Mouse (Mus musculus) erythroblast, embryonic 14.5 days (primary cell): Measurements from ENCODE around the gene Phf14. TPM values are rescaled to one million over a fixed set of nuclear protein-coding genes. Genes with fewer than 3 reads are reported as not detected.

Experiments
- H3K27me3 ChIP-seq: 2 replicates; pipeline ENCODE4 v1.6.1; 2012; ENCODE audit warnings: inconsistent platforms; ENCODE audit not compliant: control insufficient read depth
- H3K36me3 ChIP-seq: 2 replicates; pipeline ENCODE4 v1.6.1; 2012; ENCODE audit warnings: mild to moderate bottlenecking, inconsistent platforms; ENCODE audit not compliant: control insufficient read depth
- H3K4me1 ChIP-seq: 2 replicates; pipeline ENCODE4 v1.6.1; 2012; ENCODE audit warnings: inconsistent platforms; ENCODE audit not compliant: control insufficient read depth
- H3K4me3 ChIP-seq: replicated peaks from 2 replicates; pipeline ENCODE3; 2012; ENCODE audit warnings: moderate library complexity, mild to moderate bottlenecking, inconsistent platforms
- H3K9me3 ChIP-seq: 2 replicates; pipeline ENCODE4 v1.6.1; 2012; ENCODE audit warnings: low read length, inconsistent platforms, mixed read lengths; ENCODE audit not compliant: control insufficient read depth
- GATA1 ChIP-seq: IDR thresholded peaks from 2 replicates; pipeline ENCODE4 v1.6.1; 2012; ENCODE audit warnings: low read length, inconsistent platforms, mixed read lengths
- TAL1 ChIP-seq: IDR thresholded peaks from 3 replicates; pipeline ENCODE4 v1.6.1; 2012; ENCODE audit warnings: low read length, inconsistent platforms, mixed read lengths
- polyA plus RNA-seq: library from polyadenylated mRNA; stranded (reverse); fragments of >175 nt; gene quantifications from 2 replicates; pipeline ENCODE4 v1.2.3, GENCODE M21; 2012

The Phf14 gene
- polyA plus RNA-seq, 1 experiment, result 0.42 TPM

DNA sequence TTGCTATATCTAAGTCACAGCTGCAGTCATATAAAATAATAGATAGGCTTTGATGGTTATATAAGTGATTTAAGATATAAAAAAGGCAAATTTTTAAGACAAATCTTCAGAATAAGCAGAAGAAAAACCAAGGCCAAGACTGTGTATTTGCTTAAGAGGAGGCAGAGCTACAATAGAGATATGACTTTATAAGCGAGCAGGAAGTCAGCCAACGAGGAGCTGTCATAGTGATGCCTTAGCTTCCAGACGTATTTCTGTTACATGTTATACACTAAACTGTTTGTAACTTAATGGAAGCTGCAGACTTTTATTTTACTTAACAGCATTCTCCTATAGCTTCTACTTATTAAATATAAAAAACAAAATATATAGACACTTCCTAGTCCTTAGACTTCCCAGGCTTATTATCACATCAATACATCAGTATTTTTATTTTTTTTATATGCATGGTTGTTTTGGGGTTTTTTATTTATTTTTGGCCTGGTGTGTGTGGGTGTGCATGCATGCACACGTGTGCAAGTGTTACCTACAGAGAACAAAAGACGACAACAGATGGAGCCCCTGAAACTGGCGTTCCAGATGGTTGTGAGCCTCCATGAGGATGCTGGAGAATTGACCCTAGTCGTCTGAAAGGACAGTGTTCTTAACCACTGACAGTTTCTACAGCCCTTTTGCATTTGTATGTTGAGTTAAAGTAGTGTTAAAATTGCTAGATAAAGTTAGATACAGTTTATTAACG, 170.4 kb downstream of the Phf14 start:
- H3K9me3 ChIP-seq, result no peaks in the 10 kb centered on the region
- TF ChIP-seq GATA1 (no peak), TAL1 (no peak)
- no peaks in the 10 kb centered on the region for H3K27me3 ChIP-seq
- H3K36me3 ChIP-seq, result peaks cover 3% of the 10 kb centered on the region
- no peak overlapping the region for H3K4me3 ChIP-seq
- no peaks in the 10 kb centered on the region for H3K4me1 ChIP-seq

DNA sequence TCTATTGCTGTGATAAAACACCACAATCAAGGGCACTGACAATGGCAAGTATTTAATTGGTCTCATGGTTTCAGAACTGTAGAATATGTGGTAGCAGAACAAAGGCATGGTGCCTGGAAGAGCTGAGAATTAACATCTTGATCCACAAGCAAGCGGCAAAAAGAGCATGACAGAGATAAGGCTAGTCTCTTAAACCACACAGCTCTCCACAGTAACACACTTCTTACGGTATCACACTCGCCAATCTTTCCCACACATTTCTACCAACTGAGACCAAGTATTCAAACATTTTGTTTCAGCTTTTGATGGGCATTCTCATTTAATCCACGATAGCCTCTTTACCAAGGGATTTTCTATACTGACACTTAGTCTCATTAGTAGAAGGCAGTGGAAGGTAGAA, 171.7 kb downstream of the Phf14 start:
- no peak for TF ChIP-seq GATA1
- TF ChIP-seq TAL1, result no peak
- Histone ChIP-seq H3K36me3 (peaks cover 3% of the 10 kb centered on the region), H3K27me3 (no peaks in the 10 kb centered on the region), H3K9me3 (no peaks in the 10 kb centered on the region), H3K4me1 (no peaks in the 10 kb centered on the region), H3K4me3 (no peak overlapping the region)

DNA sequence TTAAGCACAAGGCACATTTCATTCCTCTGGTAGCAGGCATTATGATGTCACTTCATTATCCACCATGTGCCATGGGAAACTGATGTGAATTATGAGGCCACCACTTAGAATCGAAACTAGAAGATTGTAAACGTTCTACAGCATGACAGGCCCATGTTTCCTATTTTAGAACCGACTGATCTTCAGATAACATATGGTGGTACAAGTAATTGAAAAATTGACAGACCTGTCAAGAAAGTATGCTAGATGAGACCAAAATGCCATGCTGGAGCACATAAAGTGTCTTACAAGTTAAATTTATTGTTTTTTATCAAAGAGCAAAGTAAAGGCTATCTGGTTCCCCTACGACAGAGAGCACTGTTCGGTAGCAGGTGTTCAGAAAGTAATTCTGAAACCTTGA, 172.8 kb downstream of the Phf14 start:
- Histone ChIP-seq H3K27me3 (no peaks in the 10 kb centered on the region), H3K4me1 (no peaks in the 10 kb centered on the region), H3K36me3 (peaks cover 3% of the 10 kb centered on the region), H3K9me3 (no peaks in the 10 kb centered on the region), H3K4me3 (no peak overlapping the region)
- no peak for TF ChIP-seq TAL1
- TF ChIP-seq GATA1, result no peak

DNA sequence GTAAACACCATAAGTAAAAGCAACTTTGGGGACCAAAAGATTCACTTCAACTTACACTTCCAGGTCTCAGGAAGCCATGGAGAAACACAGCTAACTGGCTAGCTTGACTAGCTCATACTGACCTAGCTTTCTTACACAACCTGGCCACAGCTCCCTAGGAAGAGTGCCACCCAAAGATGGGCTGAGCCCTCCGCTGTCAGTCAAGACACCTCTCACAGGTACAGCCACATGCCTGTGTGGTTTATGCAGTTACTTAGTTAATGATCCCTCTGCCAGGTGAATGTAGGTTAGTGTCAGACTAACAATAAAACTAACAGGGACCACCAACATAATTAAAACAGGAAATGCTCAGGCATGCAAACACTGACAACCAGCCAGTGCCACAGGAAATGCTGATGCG, 174.1 kb downstream of the Phf14 start:
- no peak for TF ChIP-seq GATA1
- TF ChIP-seq TAL1, result no peak

DNA sequence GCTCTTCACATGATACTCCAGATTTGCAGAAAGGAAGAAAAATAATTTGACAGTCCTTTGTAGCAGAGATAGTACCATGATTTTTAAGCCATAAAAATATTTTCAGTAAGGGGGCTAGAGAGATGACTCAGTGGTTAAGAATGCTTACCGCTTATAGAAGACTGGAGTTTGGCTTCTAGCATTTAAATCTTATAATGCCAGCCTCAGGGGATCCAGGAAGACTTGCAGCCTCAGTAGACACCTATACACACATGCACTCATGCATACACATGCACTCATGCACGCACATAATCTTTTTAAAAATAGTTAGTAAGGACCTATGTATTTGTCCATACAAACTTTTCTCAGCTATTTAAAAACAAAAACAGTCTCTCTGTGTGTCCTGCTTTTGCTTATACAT, 174.5 kb downstream of the Phf14 start:
- TF ChIP-seq TAL1, result no peak
- TF ChIP-seq GATA1, result no peak
- H3K4me3 ChIP-seq, result no peak overlapping the region
- no peaks in the 10 kb centered on the region for H3K27me3 ChIP-seq
- H3K4me1 ChIP-seq, result no peaks in the 10 kb centered on the region
- H3K36me3 ChIP-seq, result peaks cover 3% of the 10 kb centered on the region
- H3K9me3 ChIP-seq, result no peaks in the 10 kb centered on the region

More for the DNA sequence above, 174.1 kb downstream of the Phf14 start:
- no peaks in the 10 kb centered on the region for H3K27me3 ChIP-seq
- peaks cover 3% of the 10 kb centered on the region for H3K36me3 ChIP-seq
- H3K4me3 ChIP-seq, result no peak overlapping the region
- no peaks in the 10 kb centered on the region for H3K4me1 ChIP-seq
- no peaks in the 10 kb centered on the region for H3K9me3 ChIP-seq

DNA sequence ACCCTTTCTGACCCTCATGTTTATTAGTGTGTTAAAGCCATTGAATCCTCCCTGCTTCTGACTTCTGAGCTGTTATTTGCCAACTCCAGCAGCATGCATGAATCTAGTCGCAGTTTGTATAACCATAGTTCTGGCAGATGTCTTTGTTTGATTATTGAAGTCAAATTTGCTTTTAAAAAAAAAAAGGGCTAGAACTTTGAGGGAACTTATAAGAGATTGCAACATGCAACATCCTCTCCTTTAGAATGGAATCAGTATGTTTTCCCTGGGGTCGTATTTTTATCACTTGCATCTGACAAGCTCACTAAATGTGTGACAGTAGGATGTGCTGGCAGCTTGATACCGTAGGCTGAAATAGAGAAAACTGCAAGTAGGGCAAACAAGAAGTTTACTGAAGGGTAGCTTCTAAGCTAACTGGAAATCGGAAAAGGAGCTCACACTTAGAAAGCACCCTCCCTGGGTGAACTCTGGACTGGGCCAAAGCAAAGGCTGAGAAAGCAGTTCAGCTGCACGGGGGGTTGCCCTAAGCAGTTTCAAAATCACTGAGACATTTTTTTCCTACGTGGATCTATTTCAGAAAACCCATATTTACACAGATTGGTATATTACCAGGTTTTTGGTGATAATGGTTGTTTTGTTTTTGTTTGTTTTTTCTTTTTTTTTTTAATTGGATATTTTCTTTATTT, 175.1 kb downstream of the Phf14 start:
- H3K27me3 ChIP-seq, result no peaks in the 10 kb centered on the region
- no peak overlapping the region for H3K4me3 ChIP-seq
- peaks cover 3% of the 10 kb centered on the region for H3K36me3 ChIP-seq
- no peak for TF ChIP-seq GATA1
- no peak for TF ChIP-seq TAL1
- H3K9me3 ChIP-seq, result no peaks in the 10 kb centered on the region
- H3K4me1 ChIP-seq, result no peaks in the 10 kb centered on the region

DNA sequence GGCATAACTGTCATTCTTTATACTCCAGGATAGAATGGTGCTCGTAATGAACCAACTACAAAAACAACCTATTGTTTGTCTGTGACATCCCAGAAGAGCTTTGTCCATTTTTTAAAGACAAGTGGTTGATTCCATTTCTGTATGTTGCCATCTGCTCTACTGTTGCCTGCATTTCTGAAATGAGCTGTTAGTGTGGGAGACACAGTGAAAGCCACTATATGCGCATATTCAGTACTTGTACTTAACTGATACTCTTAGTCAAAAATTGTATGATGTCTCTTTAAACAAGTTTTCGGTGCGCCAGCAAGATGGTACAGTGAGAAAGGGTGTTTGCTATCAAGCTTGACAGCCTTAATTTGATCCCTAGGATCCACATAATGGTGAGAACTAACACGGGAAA, 177.1 kb downstream of the Phf14 start:
- Histone ChIP-seq H3K4me1 (no peaks in the 10 kb centered on the region), H3K9me3 (no peaks in the 10 kb centered on the region), H3K36me3 (peaks cover 3% of the 10 kb centered on the region), H3K27me3 (no peaks in the 10 kb centered on the region), H3K4me3 (no peak overlapping the region)
- TF ChIP-seq TAL1 (no peak), GATA1 (no peak)

DNA sequence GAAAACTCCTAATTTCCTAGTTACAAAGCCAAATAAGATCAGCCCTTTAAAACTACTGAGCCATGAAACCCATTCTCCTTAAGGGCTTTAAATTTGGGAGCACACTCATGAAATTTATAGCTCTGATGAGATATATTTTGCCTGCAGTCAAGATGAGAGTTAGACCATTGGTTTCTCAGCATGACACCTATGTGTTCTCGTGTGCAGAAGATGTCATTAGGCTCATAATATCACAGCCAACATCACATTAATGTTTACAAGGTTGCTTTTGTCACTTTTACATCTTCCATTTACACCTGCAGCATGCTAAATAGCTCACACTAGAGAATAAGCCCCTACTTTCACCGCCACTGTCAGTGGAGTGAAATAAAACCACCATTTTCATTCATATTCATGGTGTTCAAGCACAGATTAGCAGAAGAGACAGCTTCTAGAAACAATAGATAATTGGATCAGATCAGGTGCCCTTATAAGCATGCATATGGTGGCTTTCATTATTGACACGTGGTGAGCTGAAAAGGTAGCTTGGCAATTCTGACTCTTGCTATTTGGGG, 181.9 kb downstream of the Phf14 start:
- TF ChIP-seq TAL1, result no peak
- no peak for TF ChIP-seq GATA1
- Histone ChIP-seq H3K4me1 (no peaks in the 10 kb centered on the region), H3K36me3 (no peaks in the 10 kb centered on the region), H3K9me3 (no peaks in the 10 kb centered on the region), H3K4me3 (no peak overlapping the region), H3K27me3 (no peaks in the 10 kb centered on the region)

DNA sequence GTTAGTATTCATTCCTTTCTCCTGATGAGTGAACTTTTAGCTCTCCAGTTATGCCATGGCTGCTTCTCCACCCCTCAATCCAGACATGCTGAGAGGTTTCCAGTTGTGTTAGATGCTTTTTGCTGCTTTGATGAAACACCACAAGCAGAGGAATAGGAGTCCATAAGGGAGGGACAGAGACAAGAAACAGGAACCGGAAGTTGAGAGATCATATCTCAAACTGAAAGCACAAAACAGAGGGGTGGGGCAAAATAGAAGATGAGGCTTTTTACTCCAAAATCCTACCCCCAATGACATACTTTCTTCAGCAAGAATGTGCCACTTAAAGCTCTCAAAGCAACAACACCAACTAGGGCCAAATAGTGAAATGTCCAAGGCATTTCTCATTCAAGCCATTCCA, 188.1 kb downstream of the Phf14 start:
- Histone ChIP-seq H3K27me3 (no peaks in the 10 kb centered on the region), H3K4me1 (no peaks in the 10 kb centered on the region), H3K36me3 (no peaks in the 10 kb centered on the region), H3K9me3 (no peaks in the 10 kb centered on the region), H3K4me3 (no peak overlapping the region)
- TF ChIP-seq GATA1, result no peak
- no peak for TF ChIP-seq TAL1
